Mouse (Mus musculus) A20 (cell line): ENCODE data around the gene Gm973.
A peak's percentile ranks its signal among the peaks of the same experiment; 100 is the strongest.

ENCODE experiments used
- DNase-seq: peaks from one replicate; pipeline ENCODE4 v3.0.0-alpha.2; 2011; ENCODE audit warnings: low read depth, low spot score

The Gm973 gene

DNA sequence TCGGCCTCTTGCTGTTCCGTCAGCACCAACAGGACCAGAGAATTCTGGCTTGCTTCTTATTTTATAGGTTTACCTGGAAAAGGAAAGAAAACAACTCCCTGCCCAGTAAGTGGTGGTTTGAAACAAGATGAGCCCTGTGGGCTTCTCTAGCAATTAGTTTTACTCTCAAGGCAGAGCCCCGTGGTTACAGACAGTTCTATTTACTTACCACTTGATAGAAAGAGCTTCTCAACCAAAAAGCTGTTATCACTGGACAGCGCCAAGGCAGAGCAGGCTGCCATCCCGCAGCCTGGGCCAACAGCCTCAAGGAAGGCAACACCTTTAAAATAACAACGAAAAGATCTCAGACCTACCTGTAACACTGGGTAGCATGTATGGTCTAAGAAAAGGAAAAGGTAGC is 26.2 kb downstream of the Gm973 start:
- no peak for DNase-seq

DNA sequence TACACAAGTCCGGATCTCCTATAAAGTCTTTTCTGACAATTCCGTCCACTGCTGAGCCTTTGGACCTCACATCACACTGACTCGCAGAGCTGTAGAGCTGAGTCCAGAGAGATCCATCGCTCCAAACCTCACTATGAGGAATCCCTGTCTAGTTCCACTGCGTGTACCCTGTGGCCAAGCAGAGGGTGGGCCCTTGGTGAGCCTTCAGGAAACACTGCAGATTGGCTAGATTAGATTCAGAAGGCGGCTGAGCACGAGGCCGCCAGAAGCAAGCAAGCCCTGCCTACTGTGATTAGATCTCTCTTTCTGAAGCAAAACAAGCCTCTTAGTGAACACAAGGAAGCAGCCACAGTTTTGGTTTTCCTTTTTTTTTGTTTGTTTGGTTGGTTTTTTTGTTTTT is 27.8 kb downstream of the Gm973 start:
- no peak for DNase-seq

DNA sequence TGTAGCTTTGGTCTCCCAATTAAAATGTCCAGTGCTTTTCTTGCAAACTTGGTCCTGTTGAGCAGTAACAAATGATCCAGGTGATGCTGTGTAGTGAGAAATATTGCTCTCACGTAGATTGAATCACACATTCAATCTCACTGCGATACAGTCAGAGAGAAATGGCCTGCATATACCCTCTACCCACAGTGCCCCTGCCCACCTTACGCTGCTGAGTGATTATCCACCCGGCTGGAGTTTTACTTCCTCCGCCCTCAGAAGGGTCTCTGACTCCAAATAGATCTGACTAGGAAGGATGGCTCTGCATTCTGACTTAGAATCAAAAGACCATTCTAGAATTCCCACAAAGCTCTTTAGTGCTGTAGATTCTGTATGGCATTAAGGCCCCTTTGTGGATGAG is 32.4 kb downstream of the Gm973 start:
- no peak for DNase-seq

- no peak for DNase-seq
Measured at GRCm38 (mm10) chr1:59549036-59549675, 33.1 kb downstream of the Gm973 start.

DNA sequence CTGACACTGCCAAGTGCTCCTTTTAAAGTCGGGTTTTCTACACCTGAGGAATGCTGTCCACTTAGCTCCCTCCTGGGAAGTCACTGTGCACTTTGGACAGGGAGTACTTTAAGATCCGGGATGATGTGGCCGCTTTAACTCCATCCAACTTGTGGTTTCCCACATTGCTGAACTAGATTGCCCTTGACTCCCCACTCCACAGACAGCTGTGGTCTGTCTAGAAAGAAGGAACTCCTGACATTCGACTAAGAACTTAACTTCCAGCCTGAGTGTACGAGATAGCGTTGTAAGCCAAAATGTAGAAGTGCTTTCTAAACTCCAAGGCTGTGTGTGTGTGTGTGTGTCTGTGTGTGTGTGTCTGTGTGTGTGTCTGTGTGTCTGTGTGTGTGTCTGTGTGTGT is 34.2 kb downstream of the Gm973 start:
- no peak for DNase-seq

DNA sequence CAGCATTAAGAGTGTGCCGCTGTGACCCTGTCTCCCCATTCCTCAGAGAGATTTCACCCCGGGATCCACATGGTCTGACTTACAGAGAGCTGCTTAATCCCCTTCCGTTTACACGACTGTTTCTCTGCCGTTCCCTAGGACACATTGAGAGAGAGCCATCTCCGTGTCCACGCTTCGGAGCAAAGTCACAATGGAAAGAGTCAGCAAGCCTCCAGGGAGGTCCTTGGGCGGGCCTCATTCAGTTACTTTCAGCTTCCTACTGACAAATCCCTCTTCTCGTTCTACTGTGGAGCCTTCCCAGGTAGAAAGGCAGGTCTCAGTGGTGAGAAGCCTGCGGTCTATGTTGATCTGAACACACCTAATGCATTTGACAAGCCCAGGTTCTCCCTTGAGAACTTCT is 34.9 kb downstream of the Gm973 start:
- DNase-seq = no peak

- no peak for DNase-seq
Measured at GRCm38 (mm10) chr1:59553708-59554107, 37.6 kb downstream of the Gm973 start.

GRCm38 (mm10) chr1:59563581-59563980 is 47.5 kb downstream of the Gm973 start:
- DNase-seq = peak; percentile 72

DNA sequence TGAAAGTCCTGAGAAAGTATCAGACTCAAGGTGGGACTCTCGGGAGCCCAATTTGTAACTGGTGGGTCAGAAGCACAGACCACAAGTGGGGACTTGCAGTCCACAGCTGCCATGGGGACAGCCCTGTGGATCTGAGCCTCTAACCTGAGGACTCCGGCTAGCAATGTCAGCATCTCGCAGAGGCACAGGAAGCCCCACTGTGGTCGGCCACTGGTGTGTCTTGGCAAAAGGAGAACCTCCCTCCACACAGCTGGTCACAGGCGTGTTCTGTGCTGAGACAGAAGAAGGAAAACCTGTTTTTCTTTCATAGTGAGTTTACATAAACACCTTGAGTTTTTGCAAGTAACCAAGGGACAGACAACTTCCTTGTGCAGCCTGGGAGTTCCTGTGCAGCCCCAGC is 49.7 kb downstream of the Gm973 start:
- peak; percentile 26 for DNase-seq

GRCm38 (mm10) chr1:59566281-59566680 is 50.2 kb downstream of the Gm973 start:
- no peak for DNase-seq

DNA sequence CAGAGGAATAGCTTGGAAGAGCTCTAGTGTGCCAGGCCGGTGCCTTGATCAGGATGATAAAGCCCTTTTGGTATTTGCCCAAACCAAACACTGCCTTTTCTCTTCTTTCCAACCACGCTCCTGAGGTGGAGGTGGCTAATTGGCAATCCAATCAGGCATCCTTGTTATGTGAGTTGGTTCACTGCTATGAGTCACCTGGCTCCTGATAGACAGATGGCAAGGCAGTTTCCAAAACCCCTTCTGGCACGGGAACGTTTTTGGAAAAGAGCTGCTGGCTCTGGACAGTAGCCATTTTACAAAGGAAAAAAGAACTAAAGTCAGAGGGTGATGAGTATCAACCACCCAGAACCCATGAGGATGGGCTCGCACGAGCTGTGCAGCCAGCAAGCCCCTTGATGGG is 50.9 kb downstream of the Gm973 start:
- DNase-seq = no peak

- DNase-seq = no peak
Measured at GRCm38 (mm10) chr1:59567521-59567920, 51.5 kb downstream of the Gm973 start.

DNA sequence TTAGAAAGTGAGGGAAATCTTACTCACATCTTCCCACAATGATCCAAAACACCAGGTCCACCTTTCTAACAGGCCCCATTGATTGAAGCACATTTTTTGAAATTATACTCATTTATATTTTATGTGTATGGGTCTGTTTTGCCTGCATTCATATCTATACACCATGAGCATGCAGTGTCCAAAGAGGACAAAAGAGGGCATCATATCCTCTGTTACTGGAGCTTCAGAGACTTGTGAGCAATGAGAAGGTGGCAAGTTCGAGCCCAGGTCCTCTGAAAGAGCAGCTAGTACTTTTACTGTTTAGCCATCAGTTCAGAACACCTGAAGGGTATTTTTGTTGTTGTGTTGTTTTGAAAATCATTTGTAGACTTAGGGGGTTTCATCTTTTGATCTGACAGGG is 52.2 kb downstream of the Gm973 start:
- DNase-seq = no peak

DNA sequence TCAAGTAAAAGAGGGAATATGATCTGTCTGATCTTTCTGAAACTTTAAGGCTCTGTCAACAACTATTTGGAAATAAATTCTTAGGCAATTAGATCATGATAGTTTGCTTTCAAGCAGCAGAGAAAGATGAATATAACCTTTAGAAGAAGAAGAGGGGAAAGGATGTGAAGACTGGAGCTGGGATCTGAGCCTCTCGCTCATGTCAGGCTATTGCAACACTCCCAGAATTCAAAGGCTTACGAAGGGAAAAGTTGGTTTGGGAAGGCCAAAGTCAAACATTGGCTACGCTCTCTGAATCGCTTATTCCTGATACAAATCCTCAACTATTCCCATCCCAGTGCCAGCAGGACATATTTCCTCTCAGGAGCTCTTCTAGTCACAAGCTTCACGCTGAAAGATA is 53.2 kb downstream of the Gm973 start:
- no peak for DNase-seq

GRCm38 (mm10) chr1:59570767-59571166 is 54.7 kb downstream of the Gm973 start:
- no peak for DNase-seq

DNA sequence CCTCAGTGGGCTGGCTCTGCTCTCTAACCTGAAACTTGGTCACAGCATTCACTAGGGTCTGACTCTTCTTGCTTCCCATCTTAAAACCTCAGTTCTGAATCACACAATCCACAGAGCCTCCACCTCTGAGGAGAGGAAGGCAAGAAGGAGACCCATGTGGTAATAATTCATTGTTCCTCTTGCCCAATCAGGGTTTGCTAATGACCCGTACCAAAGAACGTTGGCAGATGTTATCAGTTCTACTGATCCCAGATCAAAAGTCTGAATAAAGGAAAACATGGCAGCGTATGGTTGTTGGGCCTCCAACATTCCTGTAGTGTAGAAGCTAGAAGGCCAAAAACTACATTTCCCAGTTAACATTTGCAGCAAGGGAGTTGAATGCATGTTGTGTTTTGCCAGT is 55.4 kb downstream of the Gm973 start:
- DNase-seq = no peak

GRCm38 (mm10) chr1:59573843-59574242 is 57.8 kb downstream of the Gm973 start:
- no peak for DNase-seq

DNA sequence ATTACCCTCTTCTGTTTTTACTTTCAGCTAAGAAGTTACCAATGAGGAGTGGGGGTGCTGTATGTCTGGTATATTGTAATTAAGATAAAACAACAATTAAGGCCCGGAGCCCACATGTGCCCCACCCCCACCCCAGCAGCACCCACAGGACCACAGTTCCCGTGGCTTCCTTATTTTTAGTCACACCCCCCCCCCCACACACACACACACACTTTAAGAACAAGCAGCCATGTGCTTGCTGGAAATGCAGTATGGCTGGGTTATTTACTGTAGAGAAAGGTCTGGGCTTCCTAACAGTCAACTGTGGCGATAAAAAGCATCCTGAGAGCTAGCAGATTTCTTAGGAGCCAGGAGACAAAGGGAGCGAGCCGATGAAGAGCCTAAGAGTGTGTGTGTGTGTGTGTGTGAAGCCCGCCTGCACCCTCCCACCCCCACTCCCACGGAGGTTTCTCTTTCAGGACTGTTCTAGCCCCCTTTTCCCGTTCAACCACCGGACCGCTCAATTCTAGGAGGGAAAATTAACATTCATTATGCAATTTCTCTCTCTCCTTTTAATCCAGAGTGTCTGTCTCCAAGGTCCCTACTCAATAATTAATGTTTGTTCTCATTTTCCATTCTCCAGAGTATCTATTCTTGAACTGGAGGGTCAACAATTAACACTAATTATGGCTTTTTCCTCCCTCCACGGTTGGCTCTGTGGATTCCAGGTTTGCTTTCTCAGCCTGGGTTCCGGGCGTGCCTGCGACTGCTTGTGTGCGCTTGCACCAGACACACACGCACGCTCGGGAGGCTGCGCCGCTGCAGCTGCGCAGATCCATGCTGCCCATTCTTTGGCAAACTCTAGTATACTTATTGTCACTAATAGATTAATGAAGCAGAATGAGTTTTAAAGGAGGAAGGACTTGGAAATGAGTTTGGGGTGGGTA is 58.5 kb downstream of the Gm973 start:
- no peak for DNase-seq

DNA sequence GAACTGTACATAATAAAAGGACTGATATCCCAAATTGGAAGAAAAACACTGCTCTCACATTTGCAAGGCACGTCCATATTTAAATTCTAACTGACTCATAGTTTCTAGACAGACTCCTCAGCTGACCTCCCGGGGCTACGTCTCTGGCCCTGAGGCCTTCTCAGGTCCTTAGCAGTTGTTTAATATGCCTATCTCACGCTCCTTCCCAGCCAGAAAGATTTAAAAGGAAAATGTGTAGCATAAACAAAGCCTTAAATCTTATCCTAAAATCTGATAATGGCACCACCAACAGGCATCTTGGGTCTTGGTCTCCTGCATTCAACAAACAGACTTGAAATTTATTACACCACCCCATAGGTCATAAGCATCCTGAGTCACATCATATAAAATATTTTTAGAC is 62.7 kb downstream of the Gm973 start:
- DNase-seq = no peak

DNA sequence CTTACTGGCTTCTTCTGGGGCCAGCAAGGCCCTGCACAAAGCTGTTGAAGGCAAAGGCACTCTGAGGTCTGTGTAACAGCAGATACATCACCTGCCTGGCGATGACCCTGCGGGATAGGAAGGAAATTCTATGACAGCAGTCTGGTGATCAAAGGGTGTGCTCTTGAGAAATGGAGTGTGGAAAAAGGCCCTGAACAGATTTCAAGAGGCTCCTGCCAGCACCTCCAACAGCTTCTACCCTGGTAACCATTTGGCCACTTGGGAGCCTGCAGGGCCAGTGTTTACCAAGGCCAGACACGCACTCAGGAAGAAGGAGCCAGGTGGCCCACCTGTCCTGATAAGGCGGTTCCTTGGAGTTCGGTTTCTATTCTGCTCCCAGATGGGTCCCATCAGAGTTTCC is 63.3 kb downstream of the Gm973 start:
- DNase-seq = no peak

DNA sequence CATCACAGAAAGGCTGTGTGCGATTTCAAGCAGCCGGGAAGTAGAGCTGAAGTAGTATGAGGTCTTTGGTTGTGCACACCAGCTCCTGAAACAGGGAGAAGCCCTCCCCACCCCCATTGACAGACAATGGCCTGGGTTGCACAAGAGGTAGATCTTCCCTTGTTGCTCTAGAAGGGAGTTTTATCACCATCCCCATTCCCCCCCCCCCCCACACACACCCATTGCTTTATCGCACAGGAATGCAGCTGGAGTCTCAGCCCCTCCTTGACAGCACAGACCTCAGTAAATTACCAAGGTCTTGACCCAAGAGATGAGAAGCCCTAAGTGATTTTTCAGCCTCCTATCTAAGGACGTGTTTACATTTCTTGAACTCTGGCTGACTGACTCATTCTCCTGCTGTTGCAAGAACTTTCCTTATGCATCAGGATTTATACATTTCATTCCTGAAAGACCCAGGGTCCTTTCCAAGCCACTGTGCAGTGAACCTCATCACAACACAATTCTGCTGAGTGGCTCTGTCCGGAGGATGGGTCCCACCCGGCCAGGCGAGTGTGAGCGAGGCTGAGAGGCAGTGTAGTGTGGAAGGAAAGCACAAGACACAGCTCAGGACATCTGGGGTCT is 64.2 kb downstream of the Gm973 start:
- no peak for DNase-seq

DNA sequence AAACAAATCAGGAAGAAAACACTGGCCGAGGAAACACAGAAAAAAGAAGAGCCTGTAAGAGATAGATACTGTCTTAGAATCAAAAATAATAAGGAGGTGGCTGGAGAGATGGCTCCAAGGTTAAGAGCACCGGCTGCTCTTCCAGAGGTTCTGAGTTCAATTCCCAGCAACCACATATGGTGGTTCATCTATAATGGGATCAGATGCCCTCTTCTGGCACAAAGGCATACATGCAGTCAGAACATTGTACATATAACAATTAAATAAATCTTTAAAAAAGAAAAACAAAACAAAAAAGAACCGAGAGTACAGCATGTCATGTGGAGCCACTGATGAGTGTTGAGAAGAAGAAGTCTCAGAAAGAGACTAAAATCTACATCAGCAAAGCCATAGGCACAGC is 64.8 kb downstream of the Gm973 start:
- DNase-seq = no peak
